Mouse (Mus musculus): ENCODE results near the gene Pou2f3.

GRCm38 (mm10) chr9:43150957-43151356, 59.2 kb downstream of the Pou2f3 start:
- no peak for TF ChIP-seq CTCF (IDR thresholded peaks at IDR 0.05)
- no peak for TF ChIP-seq POLR2A (IDR thresholded peaks at IDR 0.05; ENCODE audit: insufficient read depth, low read depth, low read length)
- no peak for TF ChIP-seq EP300 (IDR thresholded peaks at IDR 0.05; ENCODE audit: insufficient read depth, low read depth, low read length)

Data from heart, adult 2 months (tissue).